In genomic region chr8:95176985-95177384, GRCm38 (mm10) we compare ENCODE assay signal across 16 mouse cellular contexts.
"Had no signal": no experiment of that assay in that cellular context is flagged by ENCODE, and none has a peak within 500 bp of the region (broad histone marks: within the 10 kb centered on the region; RNA-seq: fewer than 3 reads in every experiment).

No protein-coding gene starts in this region.

- ATAC-seq: liver, postnatal 0 days had no signal

- H3K4me2 ChIP-seq: limb, embryonic 12.5 days; liver, embryonic 13.5 days; lung, embryonic 15.5 days; neural tube, embryonic 12.5 days had no signal

- DNase-seq: kidney, adult 18-20 months; kidney, postnatal 10 days; kidney, postnatal 4 days; liver; liver, embryonic 13.5 days; liver, postnatal 0 days; lung, postnatal 14 days; right cerebral cortex, adult 18-20 months; thymus, postnatal 4 days had no signal

- H3K9ac ChIP-seq: limb, embryonic 12.5 days; liver, embryonic 13.5 days; liver, postnatal 0 days; lung, embryonic 15.5 days; neural tube, embryonic 12.5 days had no signal

- H3K36me3 ChIP-seq: limb, embryonic 12.5 days; liver, embryonic 13.5 days; lung, embryonic 15.5 days; neural tube, embryonic 12.5 days had no signal

- H3K27me3 ChIP-seq: limb, embryonic 12.5 days; lung, embryonic 15.5 days; neural tube, embryonic 12.5 days had no signal

- H3K27ac ChIP-seq: layer of hippocampus, adult 2 months; limb, embryonic 12.5 days; liver, embryonic 13.5 days; lung, embryonic 15.5 days; macrophage; neural tube, embryonic 12.5 days; stomach, postnatal 0 days had no signal

- H3K9me3 ChIP-seq: limb, embryonic 12.5 days; liver, embryonic 13.5 days; lung, embryonic 15.5 days; megakaryocyte, embryonic 14.5 days; neural tube, embryonic 12.5 days had no signal

- H3K4me1 ChIP-seq: limb, embryonic 12.5 days; lung, embryonic 15.5 days had no signal

- H3K4me3 ChIP-seq: layer of hippocampus, adult 2 months; limb, embryonic 12.5 days; liver, embryonic 13.5 days; lung, embryonic 15.5 days; megakaryocyte, embryonic 14.5 days; neural tube, embryonic 12.5 days had no signal
